Mouse (Mus musculus) heart, adult 18-20 months (tissue): ENCODE results near the gene Scn1b. TPM values are rescaled to one million over a fixed set of nuclear protein-coding genes. Genes with fewer than 3 reads are reported as not detected.

Experiments
- DNase-seq, 2 experiments: peaks; one replicate each; pipeline ENCODE4 v3.0.0; 2021 to 2022; ENCODE audit warnings: mixed read lengths in 1 of 2
- total RNA-seq, 2 experiments: library from RNA; stranded (reverse); gene quantifications; 2 replicates each; pipeline ENCODE4 v1.2.3; 2021

The Scn1b gene
- total RNA-seq, 2 experiments from 2014 or later, result 39.2 to 40.1 TPM

GRCm38 (mm10) chr7:31116721-31117145, 10.1 kb downstream of the Scn1b start:
- no peak for DNase-seq

GRCm38 (mm10) chr7:31115587-31116043, 11.2 kb downstream of the Scn1b start:
- DNase-seq, result peak; percentile 84 to 91

- no peak for DNase-seq
These were observed 11.6 kb downstream of the Scn1b start, which contains the start of gene Hpn for GRCm38 (mm10) chr7:31115182-31115581. Gene Hpn, minus strand, starts transcription at chr7:31115290.

GRCm38 (mm10) chr7:31114646-31115045, 12.2 kb downstream of the Scn1b start:
- no peak for DNase-seq

GRCm38 (mm10) chr7:31113800-31114199, 13.0 kb downstream of the Scn1b start:
- DNase-seq, result no peak

GRCm38 (mm10) chr7:31112036-31112435, 14.8 kb downstream of the Scn1b start:
- no peak for DNase-seq

GRCm38 (mm10) chr7:31110861-31111385, 15.9 kb downstream of the Scn1b start:
- no peak for DNase-seq

GRCm38 (mm10) chr7:31109796-31110195, 17.0 kb downstream of the Scn1b start:
- DNase-seq, result no peak

GRCm38 (mm10) chr7:31109091-31109490, 17.7 kb downstream of the Scn1b start:
- DNase-seq, result no peak

GRCm38 (mm10) chr7:31107781-31108180, 19.0 kb downstream of the Scn1b start:
- no peak for DNase-seq

GRCm38 (mm10) chr7:31106166-31106565, 20.6 kb downstream of the Scn1b start:
- DNase-seq, result no peak

- peak; percentile 59 to 88 for DNase-seq
These were observed 21.6 kb downstream of the Scn1b start for GRCm38 (mm10) chr7:31105061-31105768.

GRCm38 (mm10) chr7:31100786-31101185, 26.0 kb downstream of the Scn1b start:
- DNase-seq, result no peak

- DNase-seq, result no peak
These were observed 27.2 kb downstream of the Scn1b start for GRCm38 (mm10) chr7:31099612-31099982.

GRCm38 (mm10) chr7:31098697-31099611, 27.8 kb downstream of the Scn1b start:
- DNase-seq, result no peak

- DNase-seq, result peak; percentile 94 to 96
These were observed 29.1 kb downstream of the Scn1b start for GRCm38 (mm10) chr7:31097583-31098248.

- DNase-seq, result no peak
These were observed 29.8 kb downstream of the Scn1b start for GRCm38 (mm10) chr7:31096892-31097564.

GRCm38 (mm10) chr7:31094774-31095501, 31.9 kb downstream of the Scn1b start:
- DNase-seq, result no peak

- DNase-seq, result no peak
These were observed 37.1 kb downstream of the Scn1b start for GRCm38 (mm10) chr7:31089721-31090120.

GRCm38 (mm10) chr7:31088206-31088605, 38.6 kb downstream of the Scn1b start:
- peak in 1 of 2 experiments; percentile 35 for DNase-seq

- DNase-seq, result no peak
These were observed 39.5 kb downstream of the Scn1b start for GRCm38 (mm10) chr7:31087262-31087661.
